Mouse (Mus musculus) lung, embryonic 14.5 days (tissue): ENCODE results near the gene Gm7579. TPM values are rescaled to one million over a fixed set of nuclear protein-coding genes. Genes with fewer than 3 reads are reported as not detected.
A peak's percentile ranks its signal among the peaks of the same experiment; 100 is the strongest.
"Not testable (repeated sequence)": the region's sequence is repeated elsewhere in the genome, so short reads cannot be mapped to it uniquely, and the experiment has no call there.

ENCODE experiments used
- ATAC-seq: fragments of 200-750 bp; cut with Nextera tagmentation; 2 replicates; pipeline ENCODE4 v1.8.0; 2017; ENCODE audit warnings: mild to moderate bottlenecking, moderate TSS enrichment, moderate library complexity; ENCODE audit not compliant: insufficient read depth
- DNase-seq: peaks from one replicate; pipeline ENCODE4 v3.0.0-alpha.2; 2015
- H3K27ac ChIP-seq: fragments of 300-500 bp; sonication (generic); 2 replicates; pipeline ENCODE4 v1.5.1; 2014; ENCODE audit warnings: low read depth, mild to moderate bottlenecking, moderate library complexity
- H3K27me3 ChIP-seq: fragments of 300-500 bp; sonication (generic); 2 replicates; pipeline ENCODE4 v1.6.1; 2014; ENCODE audit warnings: low read length, control low read depth; ENCODE audit not compliant: insufficient read depth
- H3K36me3 ChIP-seq: fragments of 300-500 bp; sonication (generic); 2 replicates; pipeline ENCODE4 v1.6.1; 2014; ENCODE audit warnings: control low read depth; ENCODE audit not compliant: insufficient read depth
- H3K4me1 ChIP-seq: fragments of 300-500 bp; sonication (generic); 2 replicates; pipeline ENCODE4 v1.6.1; 2014; ENCODE audit warnings: antibody characterized with exemption, control low read depth; ENCODE audit not compliant: insufficient read depth
- H3K4me2 ChIP-seq: fragments of 300-500 bp; sonication (generic); 2 replicates; pipeline ENCODE4 v1.6.1; 2014; ENCODE audit warnings: mild to moderate bottlenecking
- H3K4me3 ChIP-seq: fragments of 300-500 bp; sonication (generic); 2 replicates; pipeline ENCODE4 v1.5.1; 2014; ENCODE audit warnings: low read depth, low read length
- H3K9ac ChIP-seq: fragments of 300-500 bp; sonication (generic); 2 replicates; pipeline ENCODE4 v1.6.1; 2014
- H3K9me3 ChIP-seq: fragments of 300-500 bp; sonication (generic); 2 replicates; pipeline ENCODE4 v1.6.1; 2016; ENCODE audit warnings: low read depth, low read length, control low read depth
- CTCF ChIP-seq: IDR thresholded peaks from 2 replicates; pipeline ENCODE4 v1.5.1; 2016; ENCODE audit warnings: antibody characterized with exemption, low read depth
- WGBS: fragments of 180-500 bp; shearing (Covaris S2); extraction: QIAGEN DNeasy Blood & Tissue Kit; methylation state at CpG from one replicate; pipeline ENCODE4 v1.1.7; 2014; 5-methylcytosine and 5-hydroxymethylcytosine counted together
- polyA plus RNA-seq: library from polyadenylated mRNA; unstranded; fragments of >200 nt; fragmentation: Nextera tagmentation; extraction: Ambion mirVana; gene quantifications from 2 replicates; pipeline ENCODE4 v1.2.1, GENCODE M21; 2014

The Gm7579 gene
- polyA plus RNA-seq: not detected in 2 replicates

- no peaks in the 10 kb centered on the region for H3K27me3 ChIP-seq
- H3K4me2 ChIP-seq: no peak within 1 kb of the TSS
- no peak for TF ChIP-seq CTCF
- no peak within 1 kb of the TSS for H3K27ac ChIP-seq
- WGBS: 54% methylated on average over 1 of the region's 1 CpGs
- no peaks in the 10 kb centered on the region for H3K36me3 ChIP-seq
- H3K9ac ChIP-seq: no peak within 1 kb of the TSS
- no peak within 1 kb of the TSS for H3K4me3 ChIP-seq
- DNase-seq: no peak
- no peaks in the 10 kb centered on the region for H3K9me3 ChIP-seq
- H3K4me1 ChIP-seq: no peaks in the 10 kb centered on the region
- no peak for ATAC-seq
Observed at GRCm38 (mm10) chr7:142211559-142211958, at the start of gene Gm7579. Gm7579 (plus strand) TSS chr7:142211859.

- ATAC-seq: not testable (repeated sequence)
Observed at GRCm38 (mm10) chr7:142165639-142166038, 46.0 kb upstream of the Gm7579 start, which contains the start of gene Gm4553. Gm4553 (minus strand) TSS chr7:142165739.

GRCm38 (mm10) chr7:142169836-142170235 lies 41.8 kb upstream of the Gm7579 start:
- DNase-seq: peak; percentile 77
- ATAC-seq: no peak
- Histone ChIP-seq H3K4me3 (no peak overlapping the region), H3K4me2 (no peak overlapping the region), H3K27me3 (no peaks in the 10 kb centered on the region), H3K9ac (no peak overlapping the region), H3K36me3 (no peaks in the 10 kb centered on the region), H3K4me1 (no peaks in the 10 kb centered on the region), H3K27ac (no peak overlapping the region), H3K9me3 (no peaks in the 10 kb centered on the region)
- WGBS: 49% methylated on average over 3 of the region's 3 CpGs
- peak; percentile 70 for TF ChIP-seq CTCF

More at GRCm38 (mm10) chr7:142165639-142166038, 46.0 kb upstream of the Gm7579 start, which contains the start of gene Gm4553:
- H3K27ac ChIP-seq, H3K9me3 ChIP-seq, H3K36me3 ChIP-seq, H3K4me3 ChIP-seq, H3K9ac ChIP-seq, H3K27me3 ChIP-seq, H3K4me2 ChIP-seq, H3K4me1 ChIP-seq, DNase-seq: not testable (repeated sequence)

DNA sequence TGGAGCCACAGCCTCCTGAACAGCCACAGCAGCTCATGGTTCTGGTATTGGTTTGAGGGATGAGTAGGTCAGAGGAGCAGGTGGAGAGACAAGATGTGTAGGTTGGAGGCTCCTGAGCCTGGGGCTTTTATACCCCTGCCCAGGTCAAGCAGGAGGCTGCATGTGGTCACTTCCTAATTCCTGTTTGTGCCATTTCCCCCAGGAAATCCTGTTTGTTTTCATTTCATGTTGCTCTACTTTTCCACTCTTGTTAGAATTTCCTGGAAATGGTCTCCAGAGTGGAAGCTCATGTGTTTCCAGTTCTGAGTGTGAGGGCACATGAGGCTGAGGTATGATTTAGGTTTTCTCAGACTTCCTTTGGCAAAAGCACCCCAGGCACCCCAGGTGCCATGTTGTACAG lies 35.8 kb upstream of the Gm7579 start, which contains the start of gene Krtap5-2:
Gene Krtap5-2, minus strand, starts transcription at position 101 of the 400 bp plus-strand sequence.
- not testable (repeated sequence) for H3K9me3 ChIP-seq, H3K27me3 ChIP-seq, H3K4me1 ChIP-seq, H3K9ac ChIP-seq, DNase-seq, H3K27ac ChIP-seq, H3K4me2 ChIP-seq, ATAC-seq, H3K36me3 ChIP-seq, H3K4me3 ChIP-seq

- no peaks in the 10 kb centered on the region for H3K27me3 ChIP-seq
- no peak overlapping the region for H3K27ac ChIP-seq
- no peak overlapping the region for H3K9ac ChIP-seq
- no peak overlapping the region for H3K4me2 ChIP-seq
- no peak for TF ChIP-seq CTCF
- no peak overlapping the region for H3K4me3 ChIP-seq
- no peak for ATAC-seq
- no peaks in the 10 kb centered on the region for H3K4me1 ChIP-seq
- no peak for DNase-seq
- H3K36me3 ChIP-seq: no peaks in the 10 kb centered on the region
- WGBS: 72% methylated on average over 1 of the region's 1 CpGs
- no peaks in the 10 kb centered on the region for H3K9me3 ChIP-seq
Observed at GRCm38 (mm10) chr7:142178685-142179084, 33.0 kb upstream of the Gm7579 start.

GRCm38 (mm10) chr7:142181021-142181420 lies 30.6 kb upstream of the Gm7579 start:
- 29% methylated on average over 1 of the region's 1 CpGs for WGBS
- Histone ChIP-seq H3K36me3 (no peaks in the 10 kb centered on the region), H3K4me2 (no peak overlapping the region), H3K4me1 (no peaks in the 10 kb centered on the region), H3K27ac (no peak overlapping the region), H3K27me3 (no peaks in the 10 kb centered on the region), H3K9ac (no peak overlapping the region), H3K4me3 (no peak overlapping the region), H3K9me3 (no peaks in the 10 kb centered on the region)
- ATAC-seq (no peak), DNase-seq (no peak)
- TF ChIP-seq CTCF: no peak

GRCm38 (mm10) chr7:142188156-142188555 lies 23.5 kb upstream of the Gm7579 start:
- WGBS: 66% methylated on average over 2 of the region's 2 CpGs
- ATAC-seq (no peak), DNase-seq (no peak)
- Histone ChIP-seq H3K36me3 (no peaks in the 10 kb centered on the region), H3K9me3 (no peaks in the 10 kb centered on the region), H3K9ac (no peak overlapping the region), H3K4me2 (no peak overlapping the region), H3K4me3 (no peak overlapping the region), H3K4me1 (no peaks in the 10 kb centered on the region), H3K27ac (no peak overlapping the region), H3K27me3 (no peaks in the 10 kb centered on the region)
- TF ChIP-seq CTCF: no peak

GRCm38 (mm10) chr7:142190289-142190688 lies 21.4 kb upstream of the Gm7579 start, which contains the start of gene Gm10153:
Gm10153 (minus strand) TSS chr7:142190389.
- H3K27me3 ChIP-seq: no peaks in the 10 kb centered on the region
- no peak within 1 kb of the TSS for H3K4me3 ChIP-seq
- no peak for DNase-seq
- H3K36me3 ChIP-seq: no peaks in the 10 kb centered on the region
- WGBS: 39% methylated on average over 2 of the region's 2 CpGs
- no peak within 1 kb of the TSS for H3K27ac ChIP-seq
- TF ChIP-seq CTCF: no peak
- no peak within 1 kb of the TSS for H3K9ac ChIP-seq
- ATAC-seq: no peak
- no peak within 1 kb of the TSS for H3K4me2 ChIP-seq
- no peaks in the 10 kb centered on the region for H3K9me3 ChIP-seq
- H3K4me1 ChIP-seq: no peaks in the 10 kb centered on the region
